Mouse (Mus musculus): ENCODE measurements around the gene Ddit4. TPM values are rescaled to one million over a fixed set of nuclear protein-coding genes. Genes with fewer than 3 reads are reported as not detected.
A peak's percentile ranks its signal among the peaks of the same experiment; 100 is the strongest.

Ddit4 gene
- polyA plus RNA-seq, 1 experiment = 62.7 TPM

DNA sequence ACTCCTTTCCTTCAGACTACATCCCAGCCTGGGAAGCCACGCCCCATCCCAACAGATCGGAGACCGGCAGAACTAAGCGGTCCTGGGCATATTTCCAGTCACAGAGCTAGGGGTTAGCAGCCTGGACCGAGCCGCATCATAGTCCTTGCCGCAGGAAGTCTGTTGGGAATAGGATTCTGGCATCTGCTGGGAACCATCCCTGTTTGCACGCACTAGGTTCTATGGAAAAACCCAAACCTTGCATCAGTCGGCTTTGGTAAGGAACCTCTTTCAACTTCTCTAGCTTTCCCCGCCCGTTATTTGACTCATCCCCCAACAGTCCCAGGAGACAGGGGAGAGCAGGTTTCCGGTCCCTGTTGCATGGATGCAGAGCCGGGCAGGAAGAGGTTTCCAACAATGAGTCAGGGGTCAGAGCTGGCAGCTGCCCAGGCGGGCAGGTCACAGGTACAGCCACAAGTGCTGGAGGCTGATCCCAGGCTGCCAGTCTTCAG, 42.2 kb downstream of the Ddit4 start:
- no peak for TF ChIP-seq USF1 (IDR thresholded peaks at IDR 0.05; ENCODE audit: low read depth)
- peak; percentile 86 for TF ChIP-seq CEBPB (IDR thresholded peaks at IDR 0.05; ENCODE audit: low read depth)
- no peak for TF ChIP-seq CTCF (IDR thresholded peaks at IDR 0.05; ENCODE audit: control insufficient read depth, insufficient read depth, insufficient read length)
- TF ChIP-seq FOSL1 (IDR thresholded peaks at IDR 0.05; ENCODE audit: insufficient read depth, low read length, poor library complexity, severe bottlenecking) = peak; percentile 82
- TF ChIP-seq MYOD1 (IDR thresholded peaks at IDR 0.05; ENCODE audit: control insufficient read depth, insufficient read length, low read depth) = peak; percentile 58
- TF ChIP-seq MAX (IDR thresholded peaks at IDR 0.05) = peak; percentile 66
- TF ChIP-seq MYOG (IDR thresholded peaks at IDR 0.05; ENCODE audit: control insufficient read depth, extremely low read depth, insufficient read length) = no peak
- no peaks in the 10 kb centered on the region for H3K36me3 ChIP-seq (ENCODE audit: control insufficient read depth, insufficient read depth)
- H3K79me2 ChIP-seq (ENCODE audit: control insufficient read depth, insufficient read depth) = no peaks in the 10 kb centered on the region
- no peaks in the 10 kb centered on the region for H3K79me3 ChIP-seq (ENCODE audit: low read depth)
- no peaks in the 10 kb centered on the region for H3K27me3 ChIP-seq (ENCODE audit: control insufficient read depth, insufficient read depth, insufficient read length)
- no peak overlapping the region for H3K4me3 ChIP-seq (ENCODE audit: insufficient read depth, poor library complexity, severe bottlenecking)
- no peak overlapping the region for H3ac ChIP-seq (ENCODE audit: control insufficient read depth, insufficient read length, low read depth)

DNA sequence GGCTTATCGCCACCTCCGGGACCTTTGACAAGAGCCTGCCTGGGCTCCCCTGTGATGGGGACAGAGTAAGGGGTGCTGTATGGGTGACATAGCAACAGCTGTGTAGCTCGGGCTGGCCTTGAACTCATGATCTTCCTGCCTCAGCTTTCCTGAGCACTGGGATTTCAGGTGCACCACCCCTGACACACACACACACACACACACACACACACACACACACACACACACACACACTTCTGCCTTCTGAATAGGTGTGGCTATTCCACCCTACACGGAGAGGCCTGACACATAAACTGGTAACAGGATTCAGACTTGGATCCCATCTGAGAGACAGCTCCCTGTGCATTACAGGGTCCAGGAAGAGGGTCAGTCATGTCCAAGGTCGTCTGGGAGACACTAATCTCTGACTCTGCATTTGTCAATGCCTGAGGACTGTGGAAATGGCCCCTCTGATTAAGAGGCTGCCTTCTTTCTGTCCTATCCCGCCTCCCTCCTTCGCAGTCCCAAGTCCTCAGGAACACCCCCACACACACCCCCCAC, 42.8 kb downstream of the Ddit4 start:
- no peak for TF ChIP-seq FOSL1 (IDR thresholded peaks at IDR 0.05; ENCODE audit: insufficient read depth, low read length, poor library complexity, severe bottlenecking)
- TF ChIP-seq USF1 (IDR thresholded peaks at IDR 0.05; ENCODE audit: low read depth) = no peak
- Histone ChIP-seq H3K27me3 (ENCODE audit: control insufficient read depth, insufficient read depth, insufficient read length) (no peaks in the 10 kb centered on the region), H3K79me3 (ENCODE audit: low read depth) (no peaks in the 10 kb centered on the region), H3ac (ENCODE audit: control insufficient read depth, insufficient read length, low read depth) (peak overlapping the region; percentile 55), H3K4me3 (ENCODE audit: insufficient read depth, poor library complexity, severe bottlenecking) (no peak overlapping the region), H3K36me3 (ENCODE audit: control insufficient read depth, insufficient read depth) (no peaks in the 10 kb centered on the region), H3K79me2 (ENCODE audit: control insufficient read depth, insufficient read depth) (no peaks in the 10 kb centered on the region)

DNA sequence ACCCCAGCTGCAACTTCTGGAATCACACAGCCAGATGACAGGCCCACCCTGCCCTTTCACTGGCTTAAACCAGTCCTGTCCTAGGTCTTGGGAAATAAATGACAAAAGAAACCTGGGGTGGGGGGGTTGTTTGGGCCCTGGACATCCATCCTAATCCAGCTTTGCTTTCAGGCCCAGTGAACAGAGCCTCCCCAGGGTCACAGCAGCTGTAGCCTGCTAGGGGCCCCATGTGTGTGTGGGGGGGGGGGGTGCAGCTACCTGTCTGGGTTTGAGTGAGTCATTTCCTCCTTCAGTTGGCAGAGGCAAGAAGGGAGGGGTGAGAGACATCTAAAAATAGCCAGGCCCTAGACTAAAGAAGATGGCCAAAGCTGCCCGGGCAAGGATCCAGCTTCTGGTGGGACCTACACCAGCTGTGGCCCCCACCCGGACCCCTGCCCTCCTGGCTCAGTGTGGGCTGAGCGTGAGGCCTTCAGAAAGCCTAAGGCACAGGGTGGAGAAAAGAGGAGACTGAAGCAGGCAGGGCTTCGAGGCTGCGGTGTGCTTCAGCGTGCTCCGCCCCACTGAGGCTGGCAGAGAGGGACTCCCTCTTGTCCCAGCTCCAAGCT, 43.8 kb downstream of the Ddit4 start:
- TF ChIP-seq MAX (IDR thresholded peaks at IDR 0.05) = peak; percentile 51
- TF ChIP-seq CTCF (IDR thresholded peaks at IDR 0.05; ENCODE audit: control insufficient read depth, insufficient read depth, insufficient read length) = no peak
- TF ChIP-seq MYOD1 (IDR thresholded peaks at IDR 0.05; ENCODE audit: control insufficient read depth, insufficient read length, low read depth) = peak; percentile 56
- Histone ChIP-seq H3K79me2 (ENCODE audit: control insufficient read depth, insufficient read depth) (no peaks in the 10 kb centered on the region), H3K4me3 (ENCODE audit: insufficient read depth, poor library complexity, severe bottlenecking) (no peak overlapping the region), H3K36me3 (ENCODE audit: control insufficient read depth, insufficient read depth) (no peaks in the 10 kb centered on the region), H3K79me3 (ENCODE audit: low read depth) (no peaks in the 10 kb centered on the region), H3K27me3 (ENCODE audit: control insufficient read depth, insufficient read depth, insufficient read length) (no peaks in the 10 kb centered on the region), H3ac (ENCODE audit: control insufficient read depth, insufficient read length, low read depth) (peak overlapping the region; percentile 51)

DNA sequence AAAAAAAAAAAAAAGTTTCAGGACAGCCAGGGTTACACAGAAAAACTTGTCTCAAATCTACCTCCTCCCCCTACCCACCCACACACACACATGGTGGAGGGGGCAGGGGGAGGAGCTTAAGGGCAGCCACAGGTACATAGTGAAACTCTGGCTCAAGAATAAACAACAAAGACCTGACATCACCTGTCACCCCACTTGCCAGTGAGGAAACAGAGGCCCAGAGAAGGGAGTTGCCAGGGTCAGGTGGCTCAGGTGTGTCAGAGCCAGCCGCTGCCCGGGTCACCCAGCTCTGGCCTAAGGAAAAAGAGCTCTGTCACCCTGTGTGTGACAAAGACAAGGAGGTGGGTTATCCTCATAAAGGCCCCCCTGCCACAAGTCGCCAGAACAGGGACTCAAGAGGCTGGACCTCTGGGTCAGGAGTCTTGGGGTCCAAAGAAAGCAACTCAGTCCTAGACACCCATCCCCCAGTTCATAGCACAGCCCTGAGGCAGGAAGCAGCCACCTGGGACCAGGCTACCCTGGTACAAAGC, 44.5 kb downstream of the Ddit4 start:
- Histone ChIP-seq H3K79me3 (ENCODE audit: low read depth) (no peaks in the 10 kb centered on the region), H3K79me2 (ENCODE audit: control insufficient read depth, insufficient read depth) (no peaks in the 10 kb centered on the region), H3ac (ENCODE audit: control insufficient read depth, insufficient read length, low read depth) (no peak overlapping the region), H3K4me3 (ENCODE audit: insufficient read depth, poor library complexity, severe bottlenecking) (no peak overlapping the region), H3K27me3 (ENCODE audit: control insufficient read depth, insufficient read depth, insufficient read length) (no peaks in the 10 kb centered on the region), H3K36me3 (ENCODE audit: control insufficient read depth, insufficient read depth) (no peaks in the 10 kb centered on the region)
- TF ChIP-seq MYOG (IDR thresholded peaks at IDR 0.05; ENCODE audit: control insufficient read depth, extremely low read depth, insufficient read length) (no peak), CEBPB (IDR thresholded peaks at IDR 0.05; ENCODE audit: low read depth) (no peak), MYOD1 (IDR thresholded peaks at IDR 0.05; ENCODE audit: control insufficient read depth, insufficient read length, low read depth) (no peak), MAX (IDR thresholded peaks at IDR 0.05) (no peak), FOSL1 (IDR thresholded peaks at IDR 0.05; ENCODE audit: insufficient read depth, low read length, poor library complexity, severe bottlenecking) (no peak), USF1 (IDR thresholded peaks at IDR 0.05; ENCODE audit: low read depth) (no peak), CTCF (IDR thresholded peaks at IDR 0.05; ENCODE audit: control insufficient read depth, insufficient read depth, insufficient read length) (no peak)

DNA sequence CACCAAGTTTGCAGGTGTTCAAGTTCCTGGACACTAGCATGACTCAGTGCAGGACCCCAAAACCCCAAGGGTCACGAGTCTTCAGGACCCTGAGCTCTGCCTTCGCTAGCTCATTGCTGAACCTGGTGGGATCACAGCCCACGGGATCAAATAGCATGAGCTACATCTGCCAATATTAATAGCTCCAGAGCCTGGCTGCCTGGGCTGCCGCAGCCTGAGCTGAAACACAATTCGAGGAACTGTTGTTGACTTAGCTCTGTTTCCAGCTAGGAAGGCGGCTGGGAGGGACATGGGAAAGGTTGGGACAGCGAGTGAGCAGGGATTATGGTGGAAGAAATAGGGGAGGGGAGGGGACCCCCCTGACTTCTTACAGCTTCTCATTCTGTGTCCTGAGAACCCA, 48.5 kb downstream of the Ddit4 start:
- H3K79me2 ChIP-seq (ENCODE audit: control insufficient read depth, insufficient read depth) = no peaks in the 10 kb centered on the region

DNA sequence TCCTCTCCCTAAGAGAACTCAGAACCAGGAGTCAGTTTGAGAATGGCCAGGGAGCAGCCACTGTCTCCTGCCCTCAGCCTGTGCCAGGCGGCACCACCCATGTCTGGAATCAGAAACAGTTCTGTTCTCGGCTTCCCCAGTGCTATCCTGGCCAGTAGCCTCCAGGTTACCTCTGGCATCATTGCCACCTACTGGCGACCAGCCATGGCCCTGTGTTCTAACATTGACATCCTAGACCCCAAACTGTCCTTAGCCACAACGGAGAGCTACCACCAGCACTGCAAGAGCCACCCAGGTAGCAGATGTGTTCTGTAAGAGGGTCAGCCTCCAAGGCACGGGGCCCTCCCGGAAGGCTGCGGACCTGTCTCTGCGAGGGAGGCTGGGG, 49.0 kb downstream of the Ddit4 start:
- no peak overlapping the region for H3ac ChIP-seq (ENCODE audit: control insufficient read depth, insufficient read length, low read depth)
- no peak overlapping the region for H3K4me3 ChIP-seq (ENCODE audit: insufficient read depth, poor library complexity, severe bottlenecking)
- no peaks in the 10 kb centered on the region for H3K79me3 ChIP-seq (ENCODE audit: low read depth)
- peaks cover 11% of the 10 kb centered on the region for H3K36me3 ChIP-seq (ENCODE audit: control insufficient read depth, insufficient read depth)
- H3K79me2 ChIP-seq (ENCODE audit: control insufficient read depth, insufficient read depth) = no peaks in the 10 kb centered on the region
- TF ChIP-seq MAX (IDR thresholded peaks at IDR 0.05) (no peak), CTCF (IDR thresholded peaks at IDR 0.05; ENCODE audit: control insufficient read depth, insufficient read depth, insufficient read length) (no peak), MYOG (IDR thresholded peaks at IDR 0.05; ENCODE audit: control insufficient read depth, extremely low read depth, insufficient read length) (no peak), CEBPB (IDR thresholded peaks at IDR 0.05; ENCODE audit: low read depth) (no peak), USF1 (IDR thresholded peaks at IDR 0.05; ENCODE audit: low read depth) (no peak), MYOD1 (IDR thresholded peaks at IDR 0.05; ENCODE audit: control insufficient read depth, insufficient read length, low read depth) (no peak)
- no peaks in the 10 kb centered on the region for H3K27me3 ChIP-seq (ENCODE audit: control insufficient read depth, insufficient read depth, insufficient read length)

More for the DNA sequence above, 48.5 kb downstream of the Ddit4 start:
- no peak overlapping the region for H3ac ChIP-seq (ENCODE audit: control insufficient read depth, insufficient read length, low read depth)
- no peaks in the 10 kb centered on the region for H3K79me3 ChIP-seq (ENCODE audit: low read depth)
- H3K4me3 ChIP-seq (ENCODE audit: insufficient read depth, poor library complexity, severe bottlenecking) = no peak overlapping the region
- H3K27me3 ChIP-seq (ENCODE audit: control insufficient read depth, insufficient read depth, insufficient read length) = no peaks in the 10 kb centered on the region
- H3K36me3 ChIP-seq (ENCODE audit: control insufficient read depth, insufficient read depth) = peaks cover 5% of the 10 kb centered on the region
- TF ChIP-seq MYOD1 (IDR thresholded peaks at IDR 0.05; ENCODE audit: control insufficient read depth, insufficient read length, low read depth) = no peak
- no peak for TF ChIP-seq CEBPB (IDR thresholded peaks at IDR 0.05; ENCODE audit: low read depth)
- no peak for TF ChIP-seq MYOG (IDR thresholded peaks at IDR 0.05; ENCODE audit: control insufficient read depth, extremely low read depth, insufficient read length)
- no peak for TF ChIP-seq USF1 (IDR thresholded peaks at IDR 0.05; ENCODE audit: low read depth)
- TF ChIP-seq CTCF (IDR thresholded peaks at IDR 0.05; ENCODE audit: control insufficient read depth, insufficient read depth, insufficient read length) = no peak
- no peak for TF ChIP-seq FOSL1 (IDR thresholded peaks at IDR 0.05; ENCODE audit: insufficient read depth, low read length, poor library complexity, severe bottlenecking)
- no peak for TF ChIP-seq MAX (IDR thresholded peaks at IDR 0.05)

All from C2C12 (cell line).